Mouse (Mus musculus) midbrain, embryonic 11.5 days (tissue): ENCODE results near the gene Ube2cbp. TPM values are rescaled to one million over a fixed set of nuclear protein-coding genes. Genes with fewer than 3 reads are reported as not detected.

Experiments
- ATAC-seq: fragments of 200-750 bp; cut with Nextera tagmentation; 2 replicates; pipeline ENCODE4 v1.8.0; 2017; ENCODE audit warnings: moderate TSS enrichment, moderate library complexity; ENCODE audit not compliant: low FRiP score
- DNase-seq: peaks from one replicate; pipeline ENCODE4 v3.0.0; 2015; ENCODE audit warnings: low spot score; ENCODE audit errors: missing footprints
- H3K27ac ChIP-seq: fragments of 300-500 bp; sonication (generic); 2 replicates; pipeline ENCODE4 v1.5.1; 2014; ENCODE audit warnings: low read depth, low read length
- H3K27me3 ChIP-seq: fragments of 300-500 bp; sonication (generic); 2 replicates; pipeline ENCODE4 v1.6.1; 2014; ENCODE audit warnings: mild to moderate bottlenecking, low read length, moderate library complexity, mixed read lengths; ENCODE audit not compliant: control insufficient read depth, insufficient read depth
- H3K36me3 ChIP-seq: fragments of 300-500 bp; sonication (generic); 2 replicates; pipeline ENCODE4 v1.6.1; 2014; ENCODE audit warnings: mild to moderate bottlenecking, low read length, moderate library complexity, mixed read lengths; ENCODE audit not compliant: control insufficient read depth, insufficient read depth
- H3K4me1 ChIP-seq: fragments of 300-500 bp; sonication (generic); 2 replicates; pipeline ENCODE4 v1.6.1; 2014; ENCODE audit warnings: low read length; ENCODE audit not compliant: control insufficient read depth, insufficient read depth
- H3K4me2 ChIP-seq: fragments of 300-500 bp; sonication (generic); 2 replicates; pipeline ENCODE4 v1.6.1; 2014; ENCODE audit warnings: mild to moderate bottlenecking, moderate library complexity
- H3K4me3 ChIP-seq: fragments of 300-500 bp; sonication (generic); 2 replicates; pipeline ENCODE4 v1.5.1; 2014; ENCODE audit warnings: low read depth, low read length
- H3K9ac ChIP-seq: fragments of 300-500 bp; sonication (generic); 2 replicates; pipeline ENCODE4 v1.6.1; 2014; ENCODE audit warnings: low read length
- H3K9me3 ChIP-seq: fragments of 300-500 bp; sonication (generic); 2 replicates; pipeline ENCODE4 v1.6.1; 2016; ENCODE audit warnings: low read length; ENCODE audit not compliant: control insufficient read depth
- WGBS: fragments of 180-500 bp; shearing (Covaris S2); extraction: QIAGEN DNeasy Blood & Tissue Kit; methylation state at CpG from one replicate; pipeline ENCODE4 v1.1.7; 2014; 5-methylcytosine and 5-hydroxymethylcytosine counted together
- polyA plus RNA-seq: library from polyadenylated mRNA; unstranded; fragments of >200 nt; fragmentation: Nextera tagmentation; extraction: Ambion mirVana; gene quantifications from 2 replicates; pipeline ENCODE4 v1.2.1, GENCODE M21; 2014

The Ube2cbp gene
- polyA plus RNA-seq, 1 experiment from 2014 or later, result 6.3 TPM

DNA sequence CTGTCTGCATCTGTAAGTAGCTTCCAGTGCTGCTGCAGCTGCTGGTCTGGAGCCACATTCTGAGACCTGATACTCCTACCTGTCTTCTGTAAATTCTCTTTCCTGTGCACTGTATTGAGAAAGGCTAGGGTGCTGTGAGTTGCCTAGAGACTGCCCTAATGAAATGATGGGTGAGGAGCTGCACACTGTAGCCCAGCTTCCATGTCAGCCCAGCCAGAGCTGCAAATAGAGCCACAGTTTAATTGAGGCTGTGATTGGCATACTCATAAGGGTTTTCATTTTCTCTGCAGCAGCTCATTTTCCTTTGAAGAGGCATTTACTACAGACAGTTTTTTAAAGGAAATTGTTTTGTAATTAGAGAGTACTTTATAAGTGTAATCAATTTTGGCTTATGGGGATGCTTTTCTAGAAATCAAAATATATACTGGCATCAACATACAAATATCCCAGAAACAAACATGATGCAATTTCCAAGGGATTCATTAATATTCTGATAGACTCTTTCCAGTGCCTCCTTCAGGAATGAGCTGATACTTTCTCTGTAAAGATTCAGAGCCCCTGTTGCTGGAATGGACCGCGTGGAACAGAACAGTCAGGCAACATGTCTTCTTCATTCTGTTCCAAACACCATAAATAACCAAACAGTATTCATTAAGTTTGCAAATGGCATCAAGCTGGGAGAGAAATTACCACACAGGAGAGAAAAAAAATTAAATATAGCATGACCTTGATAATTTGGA, 177.8 kb downstream of the Ube2cbp start:
- peaks cover 10% of the 10 kb centered on the region; the same call in 1 of the 2 replicates for H3K9me3 ChIP-seq
- no peak overlapping the region for H3K4me3 ChIP-seq
- H3K36me3 ChIP-seq, result no peaks in the 10 kb centered on the region
- no peaks in the 10 kb centered on the region for H3K4me1 ChIP-seq
- no peak overlapping the region for H3K27ac ChIP-seq
- peak; percentile 66; the same call in 1 of the 2 replicates for ATAC-seq
- H3K4me2 ChIP-seq, result no peak overlapping the region
- no peak for DNase-seq
- no peaks in the 10 kb centered on the region for H3K27me3 ChIP-seq
- no peak overlapping the region for H3K9ac ChIP-seq
- 90% methylated on average over 2 of the region's 2 CpGs for WGBS

- Histone ChIP-seq H3K27ac (no peak overlapping the region), H3K9ac (no peak overlapping the region), H3K9me3 (peaks cover 10% of the 10 kb centered on the region; the same call in 1 of the 2 replicates), H3K27me3 (no peaks in the 10 kb centered on the region), H3K4me2 (no peak overlapping the region), H3K4me3 (no peak overlapping the region), H3K4me1 (peaks cover 3% of the 10 kb centered on the region; the same call in 1 of the 2 replicates), H3K36me3 (no peaks in the 10 kb centered on the region)
- DNase-seq (no peak), ATAC-seq (no peak)
- 76% methylated on average over 5 of the region's 5 CpGs for WGBS
These were observed 182.2 kb downstream of the Ube2cbp start for GRCm38 (mm10) chr9:86282555-86282954.

DNA sequence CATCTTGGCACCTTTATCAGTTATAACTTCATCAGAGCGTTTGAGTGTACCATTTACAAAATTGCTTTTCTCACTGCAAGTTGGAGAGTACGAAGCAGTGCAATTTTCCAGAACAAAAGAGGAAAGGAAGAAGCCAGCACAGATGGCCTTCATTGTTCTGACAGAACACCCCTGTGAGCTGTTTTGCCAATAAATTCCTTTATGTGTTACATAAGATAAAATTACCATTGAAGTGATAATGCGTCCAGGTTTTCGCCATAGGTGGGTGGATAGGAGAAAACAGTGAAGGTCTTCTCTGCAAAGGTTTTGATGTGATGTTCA, 183.6 kb downstream of the Ube2cbp start:
- H3K36me3 ChIP-seq, result no peaks in the 10 kb centered on the region
- H3K27ac ChIP-seq, result no peak overlapping the region
- peak; percentile 44 for DNase-seq
- H3K4me1 ChIP-seq, result peaks cover 3% of the 10 kb centered on the region; the same call in 1 of the 2 replicates
- no peak overlapping the region for H3K4me3 ChIP-seq
- H3K9ac ChIP-seq, result no peak overlapping the region
- ATAC-seq, result no peak
- 74% methylated on average over 4 of the region's 4 CpGs for whole genome bisulfite sequencing
- no peak overlapping the region for H3K4me2 ChIP-seq
- no peaks in the 10 kb centered on the region for H3K27me3 ChIP-seq
- H3K9me3 ChIP-seq, result peaks cover 10% of the 10 kb centered on the region; the same call in 1 of the 2 replicates

DNA sequence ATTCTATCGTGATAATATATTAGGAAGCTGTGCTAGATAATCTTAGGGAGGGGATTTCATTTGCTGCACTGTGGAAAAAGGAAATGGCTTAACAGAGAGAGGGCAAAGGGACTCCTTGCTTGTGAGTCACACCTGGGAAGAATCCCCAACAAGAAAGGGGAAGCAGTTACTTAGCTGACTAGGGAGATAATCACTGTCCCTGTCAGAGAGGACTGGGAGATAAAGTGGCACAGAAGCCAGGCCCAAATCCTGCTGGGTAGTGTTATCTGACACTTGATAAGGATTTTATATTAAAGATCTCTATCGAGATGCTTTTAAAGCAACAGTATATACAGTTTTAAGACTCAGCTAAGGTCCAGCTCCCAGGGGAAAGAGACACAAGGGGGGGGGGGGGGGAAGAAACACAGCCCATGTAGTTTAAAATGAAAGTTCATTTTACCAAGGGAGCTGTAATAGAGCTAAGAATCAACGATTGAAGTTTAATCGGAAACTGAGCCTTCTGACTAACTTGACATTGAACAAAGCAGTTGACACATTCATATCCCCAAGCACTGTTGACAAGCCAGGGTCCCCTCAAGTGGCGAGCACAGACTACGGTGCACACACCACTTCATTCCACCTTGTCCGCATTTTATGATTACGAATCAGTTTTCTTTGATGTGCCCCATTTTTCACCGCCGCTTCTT, 184.1 kb downstream of the Ube2cbp start:
- Histone ChIP-seq H3K36me3 (no peaks in the 10 kb centered on the region), H3K4me3 (no peak overlapping the region), H3K9ac (no peak overlapping the region), H3K9me3 (peaks cover 8% of the 10 kb centered on the region; the same call in 1 of the 2 replicates), H3K27me3 (no peaks in the 10 kb centered on the region), H3K4me2 (no peak overlapping the region), H3K4me1 (peaks cover 3% of the 10 kb centered on the region; the same call in 1 of the 2 replicates), H3K27ac (no peak overlapping the region)
- ATAC-seq, result no peak
- DNase-seq, result peak; percentile 56
- 83% methylated on average over 10 of the region's 10 CpGs for WGBS

GRCm38 (mm10) chr9:86269541-86269940, 195.2 kb downstream of the Ube2cbp start:
- 85% methylated on average over 5 of the region's 5 CpGs for WGBS
- Histone ChIP-seq H3K36me3 (no peaks in the 10 kb centered on the region), H3K27ac (no peak overlapping the region), H3K4me1 (0 out of 2 replicates have a peak, but pooled peaks cover 2% of the 10 kb centered on the region), H3K4me3 (no peak overlapping the region), H3K4me2 (no peak overlapping the region), H3K9ac (no peak overlapping the region), H3K9me3 (no peaks in the 10 kb centered on the region), H3K27me3 (no peaks in the 10 kb centered on the region)
- DNase-seq, result no peak
- no peak for ATAC-seq

DNA sequence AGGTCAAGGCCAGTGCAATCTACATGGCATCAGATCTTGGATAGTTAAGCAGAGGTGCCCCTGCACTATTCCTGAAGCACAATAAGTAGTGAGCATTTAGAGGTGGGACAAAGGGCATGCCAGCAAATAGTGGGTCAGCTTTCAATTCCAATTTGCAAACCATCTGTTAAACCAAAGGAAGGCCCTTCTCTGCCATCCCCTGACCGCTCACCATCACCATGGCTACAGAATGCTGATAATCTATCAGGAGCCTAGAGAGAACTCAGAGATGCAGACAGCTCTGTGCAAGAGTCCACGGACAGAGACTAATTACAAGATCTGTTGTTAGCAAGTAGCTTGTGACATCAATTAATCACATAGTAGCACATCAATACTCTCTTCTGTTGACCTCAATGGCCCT, 198.1 kb downstream of the Ube2cbp start:
- no peak overlapping the region for H3K4me2 ChIP-seq
- 30% methylated on average over 2 of the region's 2 CpGs for WGBS
- DNase-seq, result peak; percentile 70
- 0 out of 2 replicates have a peak, but pooled peaks cover 2% of the 10 kb centered on the region for H3K4me1 ChIP-seq
- no peak overlapping the region for H3K4me3 ChIP-seq
- no peaks in the 10 kb centered on the region for H3K27me3 ChIP-seq
- no peaks in the 10 kb centered on the region for H3K36me3 ChIP-seq
- H3K9me3 ChIP-seq, result no peaks in the 10 kb centered on the region
- no peak overlapping the region for H3K27ac ChIP-seq
- ATAC-seq, result peak; percentile 75
- H3K9ac ChIP-seq, result no peak overlapping the region

Other genes starting within 250 kb of the Ube2cbp start
- 14.5 and 15.3 TPM in 2 replicates for gene Dop1a, start 2.2 kb upstream of the Ube2cbp start, polyA plus RNA-seq
- 34.8 and 38.1 TPM in 2 replicates for gene Pgm3, start 106.9 kb upstream of the Ube2cbp start, polyA plus RNA-seq
- gene Rwdd2a, start 107.0 kb upstream of the Ube2cbp start, polyA plus RNA-seq, result 5.1 and 5.2 TPM in 2 replicates
- 14.3 and 16.1 TPM in 2 replicates for gene Me1, start 231.0 kb upstream of the Ube2cbp start, polyA plus RNA-seq